Mouse (Mus musculus) kidney, embryonic 16.5 days (tissue): ENCODE results near the gene Polr2a. TPM values are rescaled to one million over a fixed set of nuclear protein-coding genes. Genes with fewer than 3 reads are reported as not detected.

Experiments used
- ATAC-seq: fragments of 200-750 bp; cut with Nextera tagmentation; 2 replicates; pipeline ENCODE4 v1.8.0; 2017; ENCODE audit warnings: moderate TSS enrichment; ENCODE audit not compliant: low FRiP score, low TSS enrichment
- H3K27ac ChIP-seq: fragments of 300-500 bp; sonication (generic); 2 replicates; pipeline ENCODE4 v1.5.1; 2014; ENCODE audit warnings: low read length
- H3K27me3 ChIP-seq: fragments of 300-500 bp; sonication (generic); 2 replicates; pipeline ENCODE4 v1.6.1; 2014; ENCODE audit warnings: low read length, control low read depth, mixed read lengths; ENCODE audit not compliant: insufficient read depth
- H3K36me3 ChIP-seq: fragments of 300-500 bp; sonication (generic); 2 replicates; pipeline ENCODE4 v1.6.1; 2014; ENCODE audit warnings: low read length, control low read depth, mixed read lengths; ENCODE audit not compliant: insufficient read depth
- H3K4me1 ChIP-seq: fragments of 300-500 bp; sonication (generic); 2 replicates; pipeline ENCODE4 v1.6.1; 2014; ENCODE audit warnings: low read length, control low read depth, mixed read lengths; ENCODE audit not compliant: insufficient read depth
- H3K4me2 ChIP-seq: fragments of 300-500 bp; sonication (generic); replicated peaks from 2 replicates; pipeline ENCODE4 v1.6.1; 2014; ENCODE audit warnings: low read depth, low read length
- H3K4me3 ChIP-seq: fragments of 300-500 bp; sonication (generic); 2 replicates; pipeline ENCODE4 v1.5.1; 2014; ENCODE audit warnings: mild to moderate bottlenecking, low read length
- H3K9ac ChIP-seq: fragments of 300-500 bp; sonication (generic); replicated peaks from 2 replicates; pipeline ENCODE4 v1.6.1; 2014; ENCODE audit warnings: low read length
- H3K9me3 ChIP-seq: fragments of 300-500 bp; sonication (generic); 2 replicates; pipeline ENCODE4 v1.6.1; 2016; ENCODE audit warnings: low read length, control low read depth
- WGBS: fragments of 180-500 bp; shearing (Covaris S2); extraction: QIAGEN DNeasy Blood & Tissue Kit; methylation state at CpG from one replicate; pipeline ENCODE4 v1.1.7; 2014; 5-methylcytosine and 5-hydroxymethylcytosine counted together
- polyA plus RNA-seq: library from polyadenylated mRNA; unstranded; fragments of >200 nt; fragmentation: Nextera tagmentation; extraction: Ambion mirVana; gene quantifications from 2 replicates; pipeline ENCODE4 v1.2.1, GENCODE M21; 2015

Polr2a gene
- polyA plus RNA-seq, 1 experiment from 2014 or later = 28.3 TPM

DNA sequence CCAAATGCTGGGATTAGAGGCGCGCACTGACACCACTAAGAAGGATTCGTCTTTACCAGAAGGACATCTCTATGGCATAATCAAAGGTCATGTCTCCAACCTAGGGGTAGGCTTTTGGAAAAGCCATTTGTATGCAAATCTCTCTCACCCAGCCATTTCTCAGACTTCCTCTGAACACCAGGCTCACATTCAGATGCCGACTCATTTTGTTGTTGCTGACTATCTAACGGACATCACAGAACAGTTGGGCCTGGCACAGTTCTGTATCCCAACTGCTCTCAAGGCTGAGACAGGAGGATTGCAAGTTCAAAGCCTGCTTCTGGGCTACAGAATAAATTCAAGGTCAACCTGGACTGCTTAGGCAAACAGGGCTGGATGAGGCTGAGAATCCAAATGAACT, 28.9 kb upstream of the Polr2a start:
- 86% methylated on average over 5 of the region's 5 CpGs for WGBS
- Histone ChIP-seq H3K27ac (no peak overlapping the region), H3K9ac (no peak overlapping the region), H3K9me3 (no peaks in the 10 kb centered on the region), H3K4me2 (no peak overlapping the region), H3K36me3 (no peaks in the 10 kb centered on the region), H3K4me1 (no peaks in the 10 kb centered on the region), H3K4me3 (no peak overlapping the region), H3K27me3 (no peaks in the 10 kb centered on the region)
- no peak for ATAC-seq

DNA sequence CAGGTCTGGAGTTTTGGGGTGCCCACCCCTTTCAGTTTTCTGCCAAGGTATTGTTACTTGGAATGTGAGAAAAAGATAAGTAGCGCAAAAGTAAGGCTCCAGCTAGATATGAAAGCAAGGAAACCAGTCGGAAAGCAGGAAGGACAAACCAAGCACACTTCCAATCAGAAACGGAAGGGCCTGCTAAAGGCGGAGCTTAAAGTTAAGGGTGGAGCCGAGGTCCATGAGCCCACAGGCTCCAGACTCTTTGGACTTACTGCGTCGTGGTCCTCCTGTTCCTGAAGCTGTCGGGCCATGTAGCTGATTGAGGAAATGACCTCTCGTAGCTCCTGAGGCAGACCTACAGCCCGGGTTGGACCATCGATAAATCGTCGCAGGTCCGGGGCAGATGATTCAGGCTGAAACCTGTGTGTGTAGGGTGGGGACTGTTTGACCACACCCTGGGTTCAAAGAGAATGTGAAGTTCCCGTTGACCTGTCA, 26.4 kb upstream of the Polr2a start:
- 32% methylated on average over 15 of the region's 15 CpGs for WGBS
- Histone ChIP-seq H3K9ac (no peak overlapping the region; the same call in 1 of the 2 replicates), H3K27me3 (no peaks in the 10 kb centered on the region), H3K4me2 (peak overlapping the region; percentile 36), H3K4me1 (no peaks in the 10 kb centered on the region), H3K27ac (no peak overlapping the region), H3K4me3 (peak overlapping the region; percentile 18; the same call in 1 of the 2 replicates), H3K36me3 (no peaks in the 10 kb centered on the region), H3K9me3 (no peaks in the 10 kb centered on the region)
- no peak for ATAC-seq

DNA sequence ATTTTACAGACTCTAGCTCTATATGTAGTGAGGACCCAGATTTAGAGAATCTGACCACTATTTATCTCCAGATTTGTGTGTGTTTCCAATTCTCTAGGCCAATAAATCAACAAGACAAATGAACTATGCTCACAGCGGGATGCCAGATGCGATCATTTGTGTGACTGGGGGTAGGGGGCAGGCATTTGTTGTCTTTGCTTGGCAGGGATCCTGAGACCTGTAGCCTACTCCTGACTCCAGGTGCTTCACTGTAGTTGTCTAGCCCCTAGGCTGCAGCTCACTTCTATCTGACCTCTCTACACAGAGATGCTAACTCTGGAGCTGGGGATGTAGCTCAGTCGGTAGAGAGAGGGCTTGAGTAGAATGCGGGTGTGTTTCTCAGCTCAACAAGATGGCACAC, 23.4 kb upstream of the Polr2a start:
- Histone ChIP-seq H3K4me2 (no peak overlapping the region), H3K36me3 (no peaks in the 10 kb centered on the region), H3K9ac (no peak overlapping the region), H3K27me3 (0 out of 2 replicates have a peak, but pooled peaks cover 3% of the 10 kb centered on the region), H3K4me1 (peaks cover 12% of the 10 kb centered on the region; the same call in 1 of the 2 replicates), H3K4me3 (no peak overlapping the region), H3K9me3 (no peaks in the 10 kb centered on the region), H3K27ac (no peak overlapping the region)
- ATAC-seq = no peak
- 28% methylated on average over 4 of the region's 4 CpGs for WGBS

DNA sequence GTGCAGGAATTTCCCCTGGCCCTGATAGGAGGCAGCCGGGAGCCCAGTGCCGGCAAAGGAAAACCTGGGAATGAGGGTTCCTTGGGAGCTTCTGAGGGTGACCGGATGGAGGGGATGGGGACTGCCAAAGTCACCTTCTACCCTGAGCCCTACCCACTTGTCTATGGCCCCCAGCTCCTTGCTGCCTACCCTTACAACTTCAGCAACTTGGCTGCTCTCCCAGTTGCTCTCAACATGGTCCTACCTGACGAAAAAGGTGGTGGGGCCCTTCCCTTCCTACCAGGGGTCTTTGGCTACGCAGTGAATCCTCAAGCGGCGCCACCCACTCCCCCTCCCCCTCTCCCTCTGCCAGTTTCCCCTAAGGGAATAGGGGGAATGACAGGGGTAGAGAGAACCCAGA, 20.5 kb upstream of the Polr2a start:
- Histone ChIP-seq H3K9ac (no peak overlapping the region), H3K27me3 (0 out of 2 replicates have a peak, but pooled peaks cover 3% of the 10 kb centered on the region), H3K9me3 (no peaks in the 10 kb centered on the region), H3K4me1 (peaks cover 19% of the 10 kb centered on the region; the same call in 1 of the 2 replicates), H3K4me3 (no peak overlapping the region), H3K4me2 (no peak overlapping the region; the same call in 1 of the 2 replicates), H3K36me3 (no peaks in the 10 kb centered on the region), H3K27ac (no peak overlapping the region)
- WGBS = 55% methylated on average over 7 of the region's 7 CpGs
- no peak for ATAC-seq

DNA sequence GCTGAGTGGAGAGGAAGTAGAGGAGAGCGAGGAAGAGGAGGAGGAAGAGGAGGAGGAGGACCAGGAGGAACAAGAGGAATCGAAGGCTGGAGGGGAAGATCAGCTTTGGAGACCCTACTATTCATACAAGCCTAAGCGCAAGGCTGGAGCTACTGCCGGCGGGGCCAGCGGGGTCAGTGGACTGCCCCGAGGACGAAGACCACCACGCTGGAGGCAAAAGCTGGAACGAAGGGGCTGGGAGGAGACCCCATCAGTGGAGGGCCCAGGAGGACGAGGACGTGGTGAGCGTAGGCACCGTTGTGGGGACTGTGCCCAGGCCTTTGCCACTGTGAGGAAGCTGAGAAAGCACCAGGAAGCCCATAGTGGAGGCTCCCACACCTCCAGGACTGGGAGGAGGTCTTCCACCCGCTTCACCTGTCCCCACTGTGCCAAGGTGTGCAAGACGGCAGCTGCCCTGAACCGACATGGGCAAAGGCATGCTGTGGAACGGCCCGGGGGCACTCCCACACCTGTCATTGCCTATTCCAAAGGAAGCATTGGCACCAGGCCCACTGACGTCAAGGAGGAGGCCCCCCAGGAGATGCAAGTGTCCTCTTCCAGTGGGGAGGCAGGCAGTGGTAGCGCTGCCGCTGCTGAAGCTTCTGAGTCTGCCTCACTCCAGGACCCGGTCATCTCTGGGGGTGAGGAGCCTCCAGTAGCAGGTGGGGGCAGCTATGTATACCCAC, 20.0 kb upstream of the Polr2a start:
- 0 out of 2 replicates have a peak, but pooled peaks have one; percentile 16 for ATAC-seq
- WGBS = 61% methylated on average over 23 of the region's 23 CpGs
- Histone ChIP-seq H3K9me3 (no peaks in the 10 kb centered on the region), H3K4me2 (no peak overlapping the region; the same call in 1 of the 2 replicates), H3K4me1 (peaks cover 19% of the 10 kb centered on the region; the same call in 1 of the 2 replicates), H3K36me3 (no peaks in the 10 kb centered on the region), H3K4me3 (no peak overlapping the region), H3K9ac (no peak overlapping the region), H3K27ac (no peak overlapping the region), H3K27me3 (0 out of 2 replicates have a peak, but pooled peaks cover 3% of the 10 kb centered on the region)

DNA sequence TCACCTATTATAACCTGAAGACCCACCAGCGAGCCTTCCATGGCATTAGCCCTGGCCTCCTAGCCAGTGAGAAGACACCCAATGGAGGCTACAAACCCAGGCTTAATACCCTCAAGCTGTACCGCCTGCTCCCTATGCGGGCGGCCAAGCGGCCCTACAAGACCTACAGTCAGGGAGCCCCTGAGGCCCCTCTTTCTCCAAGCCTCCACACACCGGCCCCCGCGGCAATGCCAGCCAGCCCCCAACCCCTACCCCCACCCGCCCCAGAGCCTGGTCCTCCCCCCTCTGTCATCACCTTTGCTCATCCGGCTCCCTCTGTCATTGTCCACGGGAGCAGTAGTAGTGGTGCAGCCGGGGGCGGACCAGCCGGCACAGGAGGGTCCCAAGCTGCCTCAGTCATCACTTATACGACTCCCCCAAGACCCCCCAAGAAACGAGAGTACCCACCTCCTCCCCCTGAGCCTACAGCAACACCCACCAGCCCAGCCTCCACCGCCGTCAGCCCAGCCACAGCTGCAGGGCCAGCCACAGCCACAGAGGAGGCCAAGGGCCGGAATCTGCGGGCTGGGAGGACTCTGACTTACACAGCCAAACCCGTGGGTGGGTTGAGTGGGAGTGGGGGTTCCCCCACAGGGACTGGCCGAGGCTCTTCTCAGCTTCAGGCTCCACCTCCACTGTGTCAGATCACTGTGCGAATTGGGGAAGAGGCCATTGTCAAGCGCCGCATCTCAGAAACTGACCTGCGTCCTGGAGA, 19.2 kb upstream of the Polr2a start:
- WGBS = 50% methylated on average over 26 of the region's 26 CpGs
- no peak overlapping the region for H3K4me3 ChIP-seq
- H3K36me3 ChIP-seq = no peaks in the 10 kb centered on the region
- 0 out of 2 replicates have a peak, but pooled peaks cover 3% of the 10 kb centered on the region for H3K27me3 ChIP-seq
- ATAC-seq = 0 out of 2 replicates have a peak, but pooled peaks have one; percentile 28
- H3K4me1 ChIP-seq = peaks cover 19% of the 10 kb centered on the region; the same call in 1 of the 2 replicates
- no peaks in the 10 kb centered on the region for H3K9me3 ChIP-seq
- H3K27ac ChIP-seq = no peak overlapping the region
- no peak overlapping the region for H3K9ac ChIP-seq
- H3K4me2 ChIP-seq = 0 out of 2 replicates have a peak overlapping the region, but pooled peaks have one; percentile 11

DNA sequence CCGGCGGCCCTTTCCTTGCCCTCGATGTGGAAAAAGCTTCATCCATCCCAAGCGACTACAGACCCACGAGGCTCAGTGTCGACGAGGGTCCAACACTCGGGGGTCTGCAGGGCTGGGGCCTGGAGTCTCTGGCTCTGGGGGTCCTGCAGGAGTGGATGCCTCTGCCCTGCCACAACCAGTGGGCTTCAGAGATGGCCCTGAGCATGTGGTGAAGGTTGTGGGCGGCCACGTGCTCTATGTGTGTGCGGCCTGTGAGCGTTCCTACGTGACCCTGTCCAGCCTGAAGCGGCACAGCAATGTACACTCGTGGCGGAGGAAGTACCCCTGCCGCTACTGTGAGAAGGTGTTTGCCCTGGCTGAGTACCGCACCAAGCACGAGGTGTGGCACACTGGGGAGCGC, 18.1 kb upstream of the Polr2a start:
- no peak for ATAC-seq
- H3K4me2 ChIP-seq = no peak overlapping the region
- H3K4me3 ChIP-seq = no peak overlapping the region
- WGBS = 90% methylated on average over 20 of the region's 20 CpGs
- H3K36me3 ChIP-seq = no peaks in the 10 kb centered on the region
- no peaks in the 10 kb centered on the region for H3K9me3 ChIP-seq
- peaks cover 19% of the 10 kb centered on the region; the same call in 1 of the 2 replicates for H3K4me1 ChIP-seq
- no peak overlapping the region for H3K9ac ChIP-seq
- no peak overlapping the region for H3K27ac ChIP-seq
- H3K27me3 ChIP-seq = 0 out of 2 replicates have a peak, but pooled peaks cover 3% of the 10 kb centered on the region

DNA sequence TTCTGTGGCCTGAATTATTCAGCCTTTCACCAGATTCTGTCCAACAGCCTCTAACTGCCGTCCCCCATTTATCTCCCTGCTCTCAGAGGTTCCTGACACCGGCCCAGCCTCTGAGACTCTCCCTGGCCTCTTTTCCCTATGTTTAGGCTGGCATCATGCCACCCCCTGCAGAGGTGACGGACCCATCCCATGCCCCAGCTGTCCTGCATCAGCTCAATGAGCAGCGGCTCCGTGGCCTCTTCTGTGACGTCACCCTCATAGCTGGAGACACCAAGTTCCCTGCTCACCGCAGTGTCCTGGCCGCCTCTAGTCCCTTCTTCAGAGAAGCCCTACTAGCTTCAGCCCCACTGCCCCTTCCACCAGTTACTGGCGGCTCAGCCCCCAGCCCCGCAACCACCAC, 17.3 kb upstream of the Polr2a start:
- H3K4me1 ChIP-seq = peaks cover 19% of the 10 kb centered on the region; the same call in 1 of the 2 replicates
- WGBS = 55% methylated on average over 10 of the region's 10 CpGs
- ATAC-seq = no peak

DNA sequence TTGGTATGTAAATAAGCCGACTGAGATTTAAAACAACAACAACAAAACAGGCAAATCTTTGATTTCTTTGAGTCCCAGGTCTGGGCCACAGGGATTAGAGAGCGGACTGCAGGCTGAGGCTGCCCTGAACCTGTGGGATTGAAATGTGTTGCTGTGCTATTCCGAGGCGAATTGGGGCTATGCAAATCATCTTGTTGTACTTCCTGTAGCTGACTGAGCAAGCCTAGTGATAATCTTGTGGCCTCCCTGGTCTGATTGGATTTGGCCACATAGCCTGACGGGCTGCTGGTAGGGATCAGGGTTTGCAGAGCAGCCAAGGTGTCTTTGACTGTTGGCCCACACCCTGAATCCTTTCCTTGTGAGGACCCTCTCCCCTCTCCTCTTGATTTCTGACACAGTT, 16.5 kb upstream of the Polr2a start:
- 63% methylated on average over 5 of the region's 5 CpGs for WGBS
- H3K27me3 ChIP-seq = 0 out of 2 replicates have a peak, but pooled peaks cover 3% of the 10 kb centered on the region
- no peak for ATAC-seq
- H3K4me2 ChIP-seq = no peak overlapping the region
- no peak overlapping the region for H3K9ac ChIP-seq
- H3K4me3 ChIP-seq = no peak overlapping the region
- H3K4me1 ChIP-seq = peaks cover 19% of the 10 kb centered on the region; the same call in 1 of the 2 replicates
- no peaks in the 10 kb centered on the region for H3K36me3 ChIP-seq
- no peak overlapping the region for H3K27ac ChIP-seq
- H3K9me3 ChIP-seq = no peaks in the 10 kb centered on the region

More for the DNA sequence above, 17.3 kb upstream of the Polr2a start:
- Histone ChIP-seq H3K36me3 (no peaks in the 10 kb centered on the region), H3K9ac (no peak overlapping the region), H3K4me2 (no peak overlapping the region), H3K4me3 (no peak overlapping the region), H3K27ac (no peak overlapping the region), H3K27me3 (0 out of 2 replicates have a peak, but pooled peaks cover 3% of the 10 kb centered on the region), H3K9me3 (no peaks in the 10 kb centered on the region)
